Mouse (Mus musculus): ENCODE measurements around the gene Hsd17b10.

GRCm38 (mm10) chrX:152052546-152052945 lies 50.9 kb downstream of the Hsd17b10 start:
- TF ChIP-seq CTCF (IDR thresholded peaks at IDR 0.05; ENCODE audit: low read depth) = no peak
- no peak for TF ChIP-seq EP300 (IDR thresholded peaks at IDR 0.05; ENCODE audit: low read depth)

Measured in heart, postnatal 0 days (tissue).